ENCODE assay signal across 8 mouse cellular contexts in genomic region chr1:166319132-166319698, GRCm38 (mm10). TPM values are rescaled to one million over a fixed set of nuclear protein-coding genes. Genes with fewer than 3 reads are reported as not detected.
DNase-seq lines count a peak whose midpoint lies in the region; ATAC-seq and TF ChIP-seq lines count a peak whose summit lies in the region.

No protein-coding gene starts in this region.

- no peak overlapping the region for H3K4me2 ChIP-seq in lung, postnatal 0 days (replicated peaks; ENCODE audit: low read depth, low read length)

- peak; percentile 83 for TF ChIP-seq CTCF in lung, postnatal 0 days (IDR thresholded peaks at IDR 0.05)

- no peak overlapping the region for H3K27ac ChIP-seq in lung, postnatal 0 days (ENCODE audit: low read length)

- no peaks in the 10 kb centered on the region for H3K36me3 ChIP-seq in lung, postnatal 0 days (ENCODE audit: insufficient read depth, low read length)

- DNase-seq in A20 (ENCODE audit: low read depth, low spot score) (peak; percentile 68), MEL-GATA-1-ER (ENCODE audit: extremely low read depth, low read depth) (peak; percentile 6)
- peak; percentile 86 to 87 for DNase-seq in cerebellum, postnatal 10 days
- DNase-seq in gastrocnemius, postnatal 10 days: peak; percentile 35
- DNase-seq in kidney, adult 8-10 months: peak; percentile 38 to 72
- peak; percentile 78 for DNase-seq in lung, postnatal 0 days (ENCODE audit: low spot score)
- DNase-seq in retina, adult 2 months (ENCODE audit: low read depth, low spot score): peak; percentile 20
- no peak for DNase-seq in spleen, postnatal 4 days (ENCODE audit: low spot score in 2 of 2)

- no peaks in the 10 kb centered on the region for H3K9me3 ChIP-seq in lung, postnatal 0 days (ENCODE audit: low read length)

- H3K9ac ChIP-seq in lung, postnatal 0 days (replicated peaks; ENCODE audit: low read depth): no peak overlapping the region

- H3K27me3 ChIP-seq in lung, postnatal 0 days (replicated peaks; ENCODE audit: insufficient read depth, low read length): no peaks in the 10 kb centered on the region

- 11% methylated on average over 4 of the region's 4 CpGs for WGBS in lung, postnatal 0 days

- no peak for TF ChIP-seq EP300 in lung, postnatal 0 days (IDR thresholded peaks at IDR 0.05)

- no peak overlapping the region for H3K4me3 ChIP-seq in lung, postnatal 0 days (ENCODE audit: low read depth, low read length)

- peak; percentile 49 for ATAC-seq in lung, postnatal 0 days

- H3K4me1 ChIP-seq in lung, postnatal 0 days (ENCODE audit: insufficient read depth, low read depth, low read length): no peaks in the 10 kb centered on the region

RNA-seq across cellular contexts. Expression of gene Tada1, which starts 59.7 kb away (rescaled TPM):
- 10 to 100 TPM in 1 of 2 experiments, 1 to 10 TPM in 1; 9.5 to 13.6 TPM for total RNA-seq in gastrocnemius, postnatal 10 days (2021)
- polyA plus RNA-seq in lung, postnatal 0 days (2015; fragmentation: Nextera tagmentation; extraction: Ambion mirVana): 26.5 and 28.1 TPM in 2 replicates

Comparison
In these comparisons a context has a peak if more than half of its experiments do, and no peak if none do; other contexts are left out.
1. DNase-seq: peak in A20 (single experiment), MEL-GATA-1-ER (single experiment), cerebellum, postnatal 10 days (2 of 2), gastrocnemius, postnatal 10 days (single experiment), kidney, adult 8-10 months (2 of 2), lung, postnatal 0 days (single experiment) and retina, adult 2 months (single experiment); none in spleen, postnatal 4 days (0 of 2).